14 mouse cellular contexts compared by ENCODE assay signal in the genomic region with DNA sequence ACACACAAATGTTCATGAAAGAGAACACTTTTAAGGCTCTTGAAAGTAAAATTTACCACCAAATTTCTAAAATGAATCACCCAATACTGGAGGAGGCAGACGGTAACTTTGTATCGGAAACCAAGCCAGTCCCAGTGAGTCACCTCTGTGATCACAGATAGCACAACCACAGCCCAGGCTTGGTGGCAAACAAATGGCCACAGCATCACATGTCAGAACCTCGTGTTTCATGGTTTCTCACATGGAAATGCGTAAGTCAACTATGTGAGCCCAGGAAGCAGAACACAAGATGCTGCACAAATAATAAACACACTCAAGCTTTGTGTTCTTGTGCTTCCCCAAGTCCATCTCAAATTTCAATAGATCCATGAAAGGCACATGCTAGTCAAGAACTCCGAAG.
DNase-seq lines count a peak whose midpoint lies in the region; ATAC-seq and TF ChIP-seq lines count a peak whose summit lies in the region.
"Had no signal": no experiment of that assay in that cellular context is flagged by ENCODE, and none has a peak within 500 bp of the region (broad histone marks: within the 10 kb centered on the region; RNA-seq: fewer than 3 reads in every experiment).

No protein-coding gene starts in this region.

- peaks cover 13% of the 10 kb centered on the region for H3K79me2 ChIP-seq in C2C12 (ENCODE audit: control insufficient read depth, insufficient read depth)

- peak; percentile 60; the same call in 1 of the 2 replicates for ATAC-seq in megakaryocyte progenitor cell, adult 5-6 weeks (replicated peaks; ENCODE audit: poor library complexity)

- no peaks in the 10 kb centered on the region for H3K27me3 ChIP-seq in C2C12 (ENCODE audit: control insufficient read depth, insufficient read depth, insufficient read length)
- H3K27me3 ChIP-seq: heart, embryonic 15.5 days; hindbrain, embryonic 15.5 days; neural tube, embryonic 12.5 days had no signal

- H3K36me3 ChIP-seq in C2C12 (ENCODE audit: control insufficient read depth, insufficient read depth), result peaks cover 17% of the 10 kb centered on the region

- TF ChIP-seq CTCF in C2C12 (IDR thresholded peaks at IDR 0.05; ENCODE audit: control insufficient read depth, insufficient read depth, insufficient read length), result no peak

- H3ac ChIP-seq in C2C12 (ENCODE audit: control insufficient read depth, insufficient read length, low read depth), result no peak overlapping the region

- no peaks in the 10 kb centered on the region for H3K79me3 ChIP-seq in C2C12 (ENCODE audit: low read depth)

- DNase-seq in lung, postnatal 36 days, result peak; percentile 33
- DNase-seq in lung, postnatal 4 days, result no peak
- peak; percentile 70 for DNase-seq in NIH3T3 (ENCODE audit: low read depth)
- no peak for DNase-seq in yolk sac, embryonic 10.5 days (ENCODE audit: low spot score)
- DNase-seq in layer of hippocampus, postnatal 10 days (ENCODE audit: low spot score in 2 of 2), result no peak
- DNase-seq: cerebellum, postnatal 36 days; thymus, adult 18-20 months had no signal

- no peak overlapping the region for H3K4me3 ChIP-seq in C2C12 (ENCODE audit: insufficient read depth, poor library complexity, severe bottlenecking)
- H3K4me3 ChIP-seq: erythroblast, embryonic 14.5 days; heart, embryonic 15.5 days; hindbrain, embryonic 15.5 days; left cerebral cortex, adult 2 months; neural tube, embryonic 12.5 days had no signal

TF ChIP-seq in C2C12, 6 proteins besides CTCF, POLR2A, EP300 and RAD21:
- no peak for TF ChIP-seq MYOG (IDR thresholded peaks at IDR 0.05; ENCODE audit: control insufficient read depth, extremely low read depth, insufficient read length)
- TF ChIP-seq MAX (IDR thresholded peaks at IDR 0.05), result peak; percentile 94
- TF ChIP-seq FOSL1 (IDR thresholded peaks at IDR 0.05; ENCODE audit: insufficient read depth, low read length, poor library complexity, severe bottlenecking), result peak; percentile 60
- peak; percentile 55 for TF ChIP-seq MYOD1 (IDR thresholded peaks at IDR 0.05; ENCODE audit: control insufficient read depth, insufficient read length, low read depth)
- TF ChIP-seq USF1 (IDR thresholded peaks at IDR 0.05; ENCODE audit: low read depth), result peak; percentile 85
- no peak for TF ChIP-seq CEBPB (IDR thresholded peaks at IDR 0.05; ENCODE audit: low read depth)
TF ChIP-seq in C2C12: peak in this region for 4.

Comparison
In these comparisons a context has a peak if more than half of its experiments do, and no peak if none do; other contexts are left out.
1. DNase-seq: peak in lung, postnatal 36 days (single experiment) and NIH3T3 (single experiment); none in lung, postnatal 4 days (0 of 2), yolk sac, embryonic 10.5 days (single experiment) and layer of hippocampus, postnatal 10 days (0 of 2).